Mouse (Mus musculus): ENCODE measurements around the gene Myo1e. TPM values are rescaled to one million over a fixed set of nuclear protein-coding genes. Genes with fewer than 3 reads are reported as not detected.
A peak's percentile ranks its signal among the peaks of the same experiment; 100 is the strongest.

The Myo1e gene
- polyA plus RNA-seq, 1 experiment from 2014 or later = 7.5 TPM

DNA sequence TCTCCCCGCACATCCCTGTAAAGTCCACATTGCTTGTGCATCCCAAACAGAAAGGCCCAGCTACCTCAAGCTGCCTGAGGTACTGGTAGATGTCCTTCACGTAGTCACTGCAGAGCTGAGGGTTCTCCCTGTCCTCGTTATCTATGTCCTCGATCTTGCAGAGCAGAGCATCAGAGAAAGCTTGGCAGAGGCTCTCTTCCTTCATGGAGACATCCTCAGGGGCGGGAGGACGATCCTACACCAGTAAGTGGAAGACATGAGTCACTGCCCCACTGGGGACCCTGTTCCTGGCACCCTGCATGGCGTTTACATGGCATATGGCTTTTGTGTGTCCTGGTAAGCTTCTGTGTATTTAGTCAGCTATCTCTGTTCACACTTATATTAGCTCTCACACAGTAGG, 205.9 kb downstream of the Myo1e start:
- 92% methylated on average over 7 of the region's 7 CpGs for WGBS
- Histone ChIP-seq H3K4me3 (ENCODE audit: low read length) (no peak overlapping the region), H3K9ac (ENCODE audit: low read depth, low read length) (no peak overlapping the region), H3K27ac (ENCODE audit: low read depth, low read length) (no peak overlapping the region), H3K4me1 (ENCODE audit: control insufficient read depth, insufficient read depth, low read depth, low read length) (no peaks in the 10 kb centered on the region), H3K4me2 (ENCODE audit: low read length) (no peak overlapping the region), H3K9me3 (ENCODE audit: control insufficient read depth, low read length) (no peaks in the 10 kb centered on the region), H3K27me3 (replicated peaks; ENCODE audit: control insufficient read depth, insufficient read depth, low read length) (no peaks in the 10 kb centered on the region), H3K36me3 (ENCODE audit: control insufficient read depth, insufficient read depth, low read length) (peaks cover 26% of the 10 kb centered on the region)
- ATAC-seq = no peak

DNA sequence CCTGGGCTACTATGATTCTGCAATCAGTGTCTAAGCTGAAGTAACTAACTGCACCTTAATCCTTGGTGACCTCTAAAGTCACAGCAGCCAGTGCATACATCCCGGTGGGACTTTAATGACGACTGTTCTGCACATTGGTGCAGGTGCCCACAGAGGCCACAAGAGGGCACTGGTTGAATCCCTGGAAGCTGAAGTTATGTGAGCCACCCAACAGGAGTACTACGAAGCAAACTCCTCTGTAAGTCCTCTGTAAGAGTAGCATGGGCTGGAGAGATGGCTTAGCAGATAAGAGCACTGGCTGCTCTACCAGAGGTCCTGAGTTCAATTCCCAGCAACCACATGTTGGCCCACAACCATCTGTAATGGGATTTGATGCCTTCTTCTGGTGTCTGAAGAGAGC, 209.3 kb downstream of the Myo1e start:
- Histone ChIP-seq H3K4me3 (ENCODE audit: low read length) (no peak overlapping the region), H3K9me3 (ENCODE audit: control insufficient read depth, low read length) (no peaks in the 10 kb centered on the region), H3K9ac (ENCODE audit: low read depth, low read length) (no peak overlapping the region), H3K4me2 (ENCODE audit: low read length) (no peak overlapping the region), H3K36me3 (ENCODE audit: control insufficient read depth, insufficient read depth, low read length) (peaks cover 6% of the 10 kb centered on the region; the same call in 1 of the 2 replicates), H3K27me3 (replicated peaks; ENCODE audit: control insufficient read depth, insufficient read depth, low read length) (no peaks in the 10 kb centered on the region), H3K27ac (ENCODE audit: low read depth, low read length) (no peak overlapping the region), H3K4me1 (ENCODE audit: control insufficient read depth, insufficient read depth, low read depth, low read length) (peaks cover 2% of the 10 kb centered on the region)
- 80% methylated on average over 3 of the region's 3 CpGs for WGBS
- no peak for ATAC-seq

DNA sequence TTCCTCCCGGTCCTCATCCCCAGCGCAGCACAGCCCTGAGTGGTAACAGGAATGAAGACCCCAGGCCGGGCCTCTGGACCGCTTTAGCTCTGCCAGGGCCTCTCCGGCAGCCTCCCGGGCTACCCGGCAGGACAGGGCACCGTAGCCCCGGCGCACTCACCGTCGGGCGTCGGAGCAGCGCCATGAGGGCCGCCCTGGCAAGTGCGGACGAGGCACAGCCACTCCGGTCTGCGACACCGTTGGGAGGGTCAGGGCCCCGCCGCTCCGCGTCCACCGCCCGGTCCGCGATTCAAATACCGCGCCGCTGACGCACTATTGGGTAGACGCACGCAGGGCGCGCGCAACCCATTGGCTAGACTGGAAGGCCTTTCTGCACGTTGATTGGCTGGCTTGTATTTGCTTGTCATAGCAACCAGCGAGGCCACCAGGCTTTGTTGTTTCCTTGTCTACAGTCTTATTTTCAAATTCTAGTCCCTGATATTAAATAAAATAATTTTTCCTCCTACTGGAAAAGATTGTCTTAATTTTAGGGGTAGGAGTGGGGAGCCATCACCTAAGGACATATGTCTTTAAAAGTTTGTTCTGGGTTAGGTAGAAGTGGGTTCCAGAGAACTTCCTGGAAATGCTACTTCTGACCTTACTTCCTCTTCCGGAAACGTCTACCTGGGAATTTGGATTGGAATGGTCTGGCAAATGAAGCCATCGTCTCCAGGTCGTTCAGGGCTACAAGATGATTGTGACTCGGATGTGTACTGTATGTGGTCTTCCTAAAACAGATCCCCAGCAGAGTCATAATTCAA, 214.3 kb downstream of the Myo1e start, which contains the start of gene Ccnb2:
TSS of gene Ccnb2 (minus strand) at position 291 of the 800 bp plus-strand sequence.
- Histone ChIP-seq H3K9ac (ENCODE audit: low read depth, low read length) (peak within 1 kb of the TSS; percentile 57), H3K36me3 (ENCODE audit: control insufficient read depth, insufficient read depth, low read length) (peaks cover 7% of the 10 kb centered on the region; the same call in 1 of the 2 replicates), H3K4me1 (ENCODE audit: control insufficient read depth, insufficient read depth, low read depth, low read length) (peaks cover 5% of the 10 kb centered on the region), H3K9me3 (ENCODE audit: control insufficient read depth, low read length) (no peaks in the 10 kb centered on the region), H3K27me3 (replicated peaks; ENCODE audit: control insufficient read depth, insufficient read depth, low read length) (no peaks in the 10 kb centered on the region), H3K4me3 (ENCODE audit: low read length) (peak within 1 kb of the TSS; percentile 56), H3K4me2 (ENCODE audit: low read length) (peak within 1 kb of the TSS; percentile 99), H3K27ac (ENCODE audit: low read depth, low read length) (no peak within 1 kb of the TSS)
- ATAC-seq = peak; percentile 98
- 2% methylated on average over 45 of the region's 45 CpGs for WGBS

DNA sequence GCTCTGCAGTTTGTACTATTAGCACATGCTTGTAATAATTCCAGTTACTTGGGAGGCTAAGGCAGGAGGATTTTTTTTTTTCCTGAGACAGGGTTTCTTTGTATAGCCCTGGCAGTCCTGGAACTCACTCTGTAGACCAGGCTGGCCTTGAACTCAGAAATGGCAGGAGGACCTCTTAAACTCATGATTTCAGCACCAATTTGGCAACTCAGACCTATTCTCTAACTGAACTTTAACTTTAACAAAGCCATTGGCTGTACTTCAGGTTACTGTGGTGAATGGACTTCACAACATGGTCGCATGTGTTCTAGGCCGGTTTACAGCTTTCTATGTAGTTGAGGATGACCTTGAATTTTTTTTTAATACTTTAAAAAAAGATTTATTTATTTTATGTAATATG, 215.5 kb downstream of the Myo1e start:
- WGBS = 100% methylated on average over 2 of the region's 2 CpGs
- no peak for ATAC-seq

DNA sequence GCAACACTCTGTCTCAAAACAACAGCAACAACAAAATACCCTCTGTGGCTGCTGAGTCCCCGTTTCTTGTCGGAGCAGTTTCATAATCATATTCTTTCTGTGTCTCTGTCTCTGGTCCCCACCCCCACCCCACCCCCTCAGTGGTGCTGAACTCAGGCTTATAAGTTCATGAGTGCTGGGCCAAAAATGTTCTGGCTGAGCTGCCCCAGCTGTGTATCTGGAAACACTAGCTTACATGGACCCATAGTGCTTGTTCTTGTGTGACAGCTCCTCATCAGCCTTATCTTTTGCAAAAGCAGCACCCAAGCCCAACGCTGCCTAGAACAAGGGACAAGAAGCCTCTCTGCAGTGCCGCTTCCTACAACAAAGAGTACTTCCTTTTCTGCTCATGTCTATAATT, 232.8 kb downstream of the Myo1e start:
- no peak overlapping the region for H3K27ac ChIP-seq (ENCODE audit: low read depth, low read length)
- ATAC-seq = no peak
- H3K36me3 ChIP-seq (ENCODE audit: control insufficient read depth, insufficient read depth, low read length) = peaks cover 28% of the 10 kb centered on the region
- no peak overlapping the region for H3K9ac ChIP-seq (ENCODE audit: low read depth, low read length)
- WGBS = 95% methylated on average over 4 of the region's 4 CpGs
- H3K9me3 ChIP-seq (ENCODE audit: control insufficient read depth, low read length) = no peaks in the 10 kb centered on the region
- H3K4me2 ChIP-seq (ENCODE audit: low read length) = no peak overlapping the region
- no peaks in the 10 kb centered on the region for H3K27me3 ChIP-seq (replicated peaks; ENCODE audit: control insufficient read depth, insufficient read depth, low read length)
- no peaks in the 10 kb centered on the region for H3K4me1 ChIP-seq (ENCODE audit: control insufficient read depth, insufficient read depth, low read depth, low read length)
- no peak overlapping the region for H3K4me3 ChIP-seq (ENCODE audit: low read length)

More for the DNA sequence above, 215.5 kb downstream of the Myo1e start:
- no peak overlapping the region for H3K9ac ChIP-seq (ENCODE audit: low read depth, low read length)
- H3K27ac ChIP-seq (ENCODE audit: low read depth, low read length) = no peak overlapping the region
- H3K9me3 ChIP-seq (ENCODE audit: control insufficient read depth, low read length) = no peaks in the 10 kb centered on the region
- no peak overlapping the region for H3K4me3 ChIP-seq (ENCODE audit: low read length)
- no peak overlapping the region for H3K4me2 ChIP-seq (ENCODE audit: low read length)
- H3K36me3 ChIP-seq (ENCODE audit: control insufficient read depth, insufficient read depth, low read length) = peaks cover 11% of the 10 kb centered on the region; the same call in 1 of the 2 replicates
- H3K27me3 ChIP-seq (replicated peaks; ENCODE audit: control insufficient read depth, insufficient read depth, low read length) = no peaks in the 10 kb centered on the region
- peaks cover 5% of the 10 kb centered on the region for H3K4me1 ChIP-seq (ENCODE audit: control insufficient read depth, insufficient read depth, low read depth, low read length)

DNA sequence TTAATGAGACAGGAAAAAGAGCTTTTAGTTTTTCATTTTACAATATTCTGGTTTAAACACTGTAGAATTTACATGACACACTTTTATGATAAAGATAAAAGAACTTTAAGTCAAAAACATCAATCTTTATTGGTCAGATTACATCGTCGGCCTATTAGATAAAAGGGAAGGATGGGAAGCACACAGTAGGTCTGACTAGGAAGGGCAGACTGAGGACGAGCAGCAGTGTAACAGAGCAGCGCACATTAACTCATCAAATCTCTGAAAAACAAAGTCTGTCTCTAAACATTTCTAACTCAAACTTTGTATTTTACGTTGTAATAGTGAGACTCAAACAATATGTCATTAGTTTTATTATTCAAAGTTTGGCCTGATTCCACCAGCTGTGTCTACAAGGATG, 241.9 kb downstream of the Myo1e start:
- Histone ChIP-seq H3K36me3 (ENCODE audit: control insufficient read depth, insufficient read depth, low read length) (peaks cover 10% of the 10 kb centered on the region), H3K27ac (ENCODE audit: low read depth, low read length) (no peak overlapping the region), H3K9me3 (ENCODE audit: control insufficient read depth, low read length) (no peaks in the 10 kb centered on the region), H3K4me1 (ENCODE audit: control insufficient read depth, insufficient read depth, low read depth, low read length) (no peaks in the 10 kb centered on the region), H3K27me3 (replicated peaks; ENCODE audit: control insufficient read depth, insufficient read depth, low read length) (no peaks in the 10 kb centered on the region), H3K4me2 (ENCODE audit: low read length) (no peak overlapping the region), H3K4me3 (ENCODE audit: low read length) (no peak overlapping the region), H3K9ac (ENCODE audit: low read depth, low read length) (no peak overlapping the region)
- ATAC-seq = no peak
- WGBS = 94% methylated on average over 5 of the region's 5 CpGs

Small RNAs within 50 kb of the gene (microRNA-seq; reads per million reads assigned to microRNA genes)
- 7.3 reads per million, percentile 23 among the genes with 10 or more reads in this experiment for gene Mir5626

Other genes starting within 250 kb of the Myo1e start
- 61.7 and 71.2 TPM in 2 replicates for gene Bnip2, start 217.9 kb upstream of the Myo1e start, polyA plus RNA-seq (2015; fragmentation: Nextera tagmentation; extraction: Ambion mirVana)
- 171 and 196 TPM in 2 replicates for gene Gtf2a2, start 194.8 kb upstream of the Myo1e start, polyA plus RNA-seq (2015; fragmentation: Nextera tagmentation; extraction: Ambion mirVana)
- 0.05 TPM in 1 of 2 replicates, not detected in the other for gene Gcnt3, start 169.3 kb upstream of the Myo1e start, polyA plus RNA-seq (2015; fragmentation: Nextera tagmentation; extraction: Ambion mirVana)
- 13.6 and 16.3 TPM in 2 replicates for gene Fam81a, start 64.8 kb upstream of the Myo1e start, polyA plus RNA-seq (2015; fragmentation: Nextera tagmentation; extraction: Ambion mirVana)
- gene Ccnb2, start 214.2 kb downstream of the Myo1e start, polyA plus RNA-seq (2015; fragmentation: Nextera tagmentation; extraction: Ambion mirVana) = 28.4 and 29.9 TPM in 2 replicates

All from hindbrain, embryonic 16.5 days (tissue).